Mouse (Mus musculus): ENCODE measurements around the gene Tceal1. TPM values are rescaled to one million over a fixed set of nuclear protein-coding genes. Genes with fewer than 3 reads are reported as not detected.
"Not testable (repeated sequence)": the region's sequence is repeated elsewhere in the genome, so short reads cannot be mapped to it uniquely, and the experiment has no call there.

Gene Tceal1
- 17.2 and 20.2 TPM in 2 replicates for polyA plus RNA-seq (2012; rRNA removed)

DNA sequence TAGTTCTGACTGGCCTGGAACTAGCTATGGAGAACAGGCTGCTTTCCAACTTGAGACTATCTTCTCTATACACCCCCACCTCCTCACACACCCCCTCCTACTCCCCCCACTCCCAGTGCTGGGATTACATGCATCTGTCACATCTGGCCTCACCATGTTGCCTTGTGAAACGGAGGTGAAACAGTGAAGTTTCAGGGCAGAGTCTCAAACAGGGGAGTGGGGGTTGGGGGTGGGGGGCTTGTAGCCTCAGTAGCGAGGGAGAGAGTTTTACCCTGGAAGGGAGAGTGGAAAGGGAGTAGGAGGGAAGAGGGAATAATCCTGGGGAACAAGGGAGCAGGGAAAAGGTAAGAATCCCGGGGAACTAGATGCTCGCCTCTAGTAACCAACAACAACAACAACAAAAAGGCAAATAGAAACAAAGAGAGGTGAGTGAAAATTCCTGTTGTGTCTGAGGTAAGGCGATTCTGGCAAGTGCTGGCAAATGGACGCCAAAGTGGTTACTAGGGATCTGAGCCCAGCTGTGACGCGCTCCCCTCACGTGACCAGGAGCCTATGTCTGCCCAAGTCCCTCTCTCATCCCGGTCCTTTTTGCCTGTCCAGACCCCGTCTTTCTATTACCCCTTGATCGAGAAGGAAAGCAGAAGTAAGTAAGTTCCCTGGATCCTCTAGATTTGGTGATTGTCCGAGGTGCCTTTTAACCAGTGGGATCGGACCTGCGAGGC is at the start of gene Tceal1:
Gene Tceal1, plus strand, starts transcription at position 537 of the 722 bp plus-strand sequence.
- peak; percentile 39 to 72 for DNase-seq (ENCODE audit: extremely low spot score in 1 of 2, low spot score in 1 of 2)

GRCm38 (mm10) chrX:136666281-136666706 is 41.5 kb upstream of the Tceal1 start:
- DNase-seq (ENCODE audit: extremely low spot score in 1 of 2, low spot score in 1 of 2) = peak in 1 of 2 experiments; percentile 23

GRCm38 (mm10) chrX:136666762-136667464 is 40.9 kb upstream of the Tceal1 start:
- DNase-seq (ENCODE audit: extremely low spot score in 1 of 2, low spot score in 1 of 2) = peak in 1 of 2 experiments; percentile 22

GRCm38 (mm10) chrX:136668794-136669193 is 39.0 kb upstream of the Tceal1 start:
- DNase-seq (ENCODE audit: extremely low spot score in 1 of 2, low spot score in 1 of 2) = no peak

- DNase-seq (ENCODE audit: extremely low spot score in 1 of 2, low spot score in 1 of 2) = no peak
These were observed 26.8 kb upstream of the Tceal1 start for GRCm38 (mm10) chrX:136680989-136681388.

DNA sequence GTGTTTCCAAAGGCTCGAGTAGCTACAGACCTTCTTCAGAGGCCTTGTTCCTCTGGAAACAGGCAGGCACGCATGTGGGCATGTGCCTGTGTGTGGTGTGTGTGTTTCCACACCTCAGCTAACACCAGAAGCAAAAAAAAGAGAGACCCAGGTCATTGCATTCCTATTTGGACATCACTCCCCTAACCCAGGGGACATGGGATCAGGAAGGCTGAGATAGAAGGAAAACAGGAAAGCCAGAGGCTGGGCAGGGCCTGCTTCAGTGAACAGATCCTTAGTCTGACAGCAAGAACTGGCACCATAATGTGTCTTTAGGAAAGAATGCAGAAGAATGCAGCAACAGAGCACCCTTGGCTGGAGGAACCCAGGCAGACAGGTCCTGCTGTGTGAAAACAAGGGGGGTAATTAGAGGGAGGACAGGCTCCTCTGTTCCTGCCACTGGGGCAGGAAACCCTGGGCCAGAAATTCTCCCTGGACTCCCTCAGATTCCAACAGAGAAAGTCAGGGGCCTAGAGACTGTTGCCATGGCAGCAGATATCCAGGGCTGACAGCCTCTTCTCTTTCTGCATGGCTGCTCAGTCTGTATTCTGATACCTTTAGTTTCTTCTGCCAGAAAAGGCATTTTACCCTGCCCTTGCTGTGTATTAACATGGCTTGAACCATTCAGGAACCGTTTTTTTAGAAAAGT is 16.0 kb upstream of the Tceal1 start:
- not testable (repeated sequence) for DNase-seq (ENCODE audit: extremely low spot score in 1 of 2, low spot score in 1 of 2)

- no peak for DNase-seq (ENCODE audit: extremely low spot score in 1 of 2, low spot score in 1 of 2)
These were observed 15.5 kb upstream of the Tceal1 start for GRCm38 (mm10) chrX:136692294-136692675.

GRCm38 (mm10) chrX:136693196-136693595 is 14.6 kb upstream of the Tceal1 start:
- DNase-seq (ENCODE audit: extremely low spot score in 1 of 2, low spot score in 1 of 2) = no peak

GRCm38 (mm10) chrX:136708168-136708681 is 443 bp downstream of the Tceal1 start:
- DNase-seq (ENCODE audit: extremely low spot score in 1 of 2, low spot score in 1 of 2) = peak; percentile 3 to 38

GRCm38 (mm10) chrX:136708782-136709181 is 1.0 kb downstream of the Tceal1 start:
- peak in 1 of 2 experiments; percentile 13 for DNase-seq (ENCODE audit: extremely low spot score in 1 of 2, low spot score in 1 of 2)

DNA sequence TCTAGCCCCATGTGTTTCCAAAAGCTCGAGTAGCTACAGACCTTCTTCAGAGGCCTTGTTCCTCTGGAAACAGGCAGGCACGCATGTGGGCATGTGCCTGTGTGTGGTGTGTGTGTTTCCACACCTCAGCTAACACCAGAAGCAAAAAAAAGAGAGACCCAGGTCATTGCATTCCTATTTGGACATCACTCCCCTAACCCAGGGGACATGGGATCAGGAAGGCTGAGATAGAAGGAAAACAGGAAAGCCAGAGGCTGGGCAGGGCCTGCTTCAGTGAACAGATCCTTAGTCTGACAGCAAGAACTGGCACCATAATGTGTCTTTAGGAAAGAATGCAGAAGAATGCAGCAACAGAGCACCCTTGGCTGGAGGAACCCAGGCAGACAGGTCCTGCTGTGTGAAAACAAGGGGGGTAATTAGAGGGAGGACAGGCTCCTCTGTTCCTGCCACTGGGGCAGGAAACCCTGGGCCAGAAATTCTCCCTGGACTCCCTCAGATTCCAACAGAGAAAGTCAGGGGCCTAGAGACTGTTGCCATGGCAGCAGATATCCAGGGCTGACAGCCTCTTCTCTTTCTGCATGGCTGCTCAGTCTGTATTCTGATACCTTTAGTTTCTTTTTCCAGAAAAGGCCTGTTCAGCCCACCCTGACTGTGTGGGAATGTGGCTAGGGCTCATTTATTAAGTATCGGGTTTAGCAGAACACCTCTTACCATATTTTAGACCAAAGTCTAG is 7.1 kb downstream of the Tceal1 start:
- not testable (repeated sequence) for DNase-seq (ENCODE audit: extremely low spot score in 1 of 2, low spot score in 1 of 2)

DNA sequence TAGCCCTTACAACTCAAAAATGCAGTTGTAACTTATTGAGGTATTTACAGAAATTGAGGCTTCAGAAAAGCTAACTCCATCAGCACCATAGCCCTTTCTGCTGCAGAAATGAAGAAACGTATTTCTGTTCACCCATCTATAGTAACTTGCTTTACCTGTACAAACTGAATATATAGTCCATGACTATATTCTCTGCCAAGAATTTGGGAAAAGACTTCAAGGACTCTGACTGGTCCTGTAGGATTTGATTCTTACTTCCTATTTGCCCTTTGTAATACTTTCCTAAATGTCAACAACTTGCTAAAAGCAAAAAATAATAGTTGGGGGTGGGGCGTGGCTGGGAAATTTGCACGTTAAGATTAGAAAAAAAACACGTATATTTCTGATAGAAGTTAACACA is 24.2 kb downstream of the Tceal1 start:
- DNase-seq (ENCODE audit: extremely low spot score in 1 of 2, low spot score in 1 of 2) = no peak

DNA sequence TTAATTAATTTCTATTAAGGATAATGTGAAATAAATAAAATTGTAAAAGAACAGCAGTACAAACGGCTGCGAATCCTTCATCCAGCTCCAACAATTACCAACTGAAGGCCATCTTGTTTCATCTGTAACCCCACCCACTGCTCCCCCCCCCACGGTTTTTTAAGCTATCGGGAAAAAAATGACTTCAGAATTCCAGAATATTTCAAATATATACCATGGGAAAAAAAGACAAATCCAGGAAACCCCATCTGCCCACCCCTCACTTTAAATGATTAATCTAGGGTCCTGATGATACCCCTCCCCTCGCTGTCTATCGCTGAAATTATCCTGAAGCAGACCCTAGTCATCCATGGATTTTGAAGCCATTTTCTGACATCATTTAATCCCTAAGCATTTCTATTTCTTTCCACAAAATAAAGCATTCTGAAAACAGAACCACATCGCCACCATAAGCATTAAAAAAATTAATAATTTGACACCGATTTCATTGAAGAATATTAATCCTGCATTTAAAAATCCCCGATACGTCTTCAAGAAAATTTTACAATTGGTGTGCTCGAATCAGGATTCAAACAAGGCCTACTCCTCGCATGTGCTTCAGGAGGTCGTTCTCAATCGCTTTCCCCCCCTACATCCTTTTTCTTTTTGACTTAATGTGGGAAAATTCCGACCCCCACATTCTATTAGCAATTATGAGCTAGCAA is 32.5 kb downstream of the Tceal1 start:
- no peak for DNase-seq (ENCODE audit: extremely low spot score in 1 of 2, low spot score in 1 of 2)

GRCm38 (mm10) chrX:136740791-136741650 is 33.2 kb downstream of the Tceal1 start:
- DNase-seq (ENCODE audit: extremely low spot score in 1 of 2, low spot score in 1 of 2) = peak; percentile 94 to 98

GRCm38 (mm10) chrX:136741651-136742201 is 33.9 kb downstream of the Tceal1 start:
- peak in 1 of 2 experiments; percentile 61 for DNase-seq (ENCODE audit: extremely low spot score in 1 of 2, low spot score in 1 of 2)

DNA sequence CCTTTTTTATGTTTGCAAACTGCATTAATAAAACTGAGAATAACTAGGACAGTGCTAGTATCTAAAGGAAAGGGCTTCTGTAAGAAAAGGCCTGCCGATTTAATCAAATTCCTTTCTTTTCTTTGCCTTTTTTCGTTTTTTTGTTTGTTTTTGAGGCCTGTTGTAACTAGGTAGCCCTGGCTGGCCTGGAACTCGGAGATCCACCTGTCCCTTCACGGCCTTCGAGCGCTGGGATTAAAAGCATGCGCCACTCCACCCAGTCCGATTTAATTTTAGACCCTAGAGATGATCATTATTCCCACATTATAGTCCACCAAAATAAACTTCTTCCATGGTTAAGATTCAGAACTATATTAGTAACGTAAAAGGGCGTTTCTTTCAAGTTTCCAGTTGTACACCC is 34.5 kb downstream of the Tceal1 start:
- peak in 1 of 2 experiments; percentile 17 for DNase-seq (ENCODE audit: extremely low spot score in 1 of 2, low spot score in 1 of 2)

- peak in 1 of 2 experiments; percentile 78 for DNase-seq (ENCODE audit: extremely low spot score in 1 of 2, low spot score in 1 of 2)
These were observed 34.9 kb downstream of the Tceal1 start for GRCm38 (mm10) chrX:136742661-136743103.

DNA sequence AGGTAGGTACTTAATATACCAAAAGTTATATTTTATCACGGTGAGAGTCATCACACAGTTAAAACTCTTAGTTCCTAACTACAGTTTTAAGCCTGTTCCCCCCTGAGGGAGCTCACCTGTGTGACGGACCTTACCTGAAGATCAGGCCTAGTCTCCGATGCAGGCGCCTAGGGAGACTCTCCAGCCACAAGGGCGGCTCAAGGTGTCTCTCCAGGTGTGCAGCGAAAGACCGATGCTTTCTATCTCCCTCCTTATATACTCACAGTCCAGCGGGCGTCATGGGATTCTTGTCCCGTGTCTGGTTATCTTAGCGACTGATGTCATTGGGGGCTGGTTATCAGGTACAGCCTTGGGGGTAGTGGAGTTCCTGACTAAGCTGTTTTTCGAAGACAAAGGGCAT is 35.7 kb downstream of the Tceal1 start, which contains the start of gene Morf4l2:
Gene Morf4l2, minus strand, starts transcription at position 232 of the 400 bp plus-strand sequence.
- no peak for DNase-seq (ENCODE audit: extremely low spot score in 1 of 2, low spot score in 1 of 2)

All from frontal cortex, adult 2 months (tissue).